In the genomic region with DNA sequence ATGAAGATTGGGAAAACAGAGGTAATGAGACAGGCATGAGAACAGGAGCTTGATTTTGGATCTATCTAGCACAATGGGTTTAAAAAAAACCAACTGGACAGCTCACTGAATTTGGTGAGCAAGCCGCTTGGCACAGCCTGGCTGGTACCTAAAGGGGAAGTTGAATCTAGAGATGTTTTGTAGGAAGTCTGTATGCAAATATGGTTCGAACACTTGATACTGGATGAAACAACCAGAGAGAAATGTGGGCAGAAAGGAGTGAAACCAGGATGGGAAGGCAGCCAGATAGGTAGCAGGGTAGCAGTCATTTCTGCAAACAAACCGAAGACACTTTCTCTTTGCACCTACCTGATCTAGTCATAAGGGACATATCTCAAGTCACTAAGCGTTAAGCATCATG, we compare ENCODE assay signal across 19 mouse cellular contexts. TPM values are rescaled to one million over a fixed set of nuclear protein-coding genes. Genes with fewer than 3 reads are reported as not detected.
A peak's percentile ranks its signal among the peaks of the same experiment; 100 is the strongest.
DNase-seq lines count a peak whose midpoint lies in the region; TF ChIP-seq lines count a peak whose summit lies in the region.
"Had no signal": no experiment of that assay in that cellular context is flagged by ENCODE, and none has a peak within 500 bp of the region (broad histone marks: within the 10 kb centered on the region; RNA-seq: fewer than 3 reads in every experiment).

No protein-coding gene starts in this region.

- DNase-seq in spleen, postnatal 36 days (ENCODE audit: low spot score in 2 of 2): peak; percentile 46 to 57
- DNase-seq in spleen, adult 18-20 months: no peak
- peak; percentile 48 for DNase-seq in MEL (ENCODE audit: low read depth, low spot score)
- no peak for DNase-seq in urinary bladder, adult 2 months (ENCODE audit: low spot score)
- no peak for DNase-seq in heart, postnatal 14 days
- no peak for DNase-seq in spleen, postnatal 10 days (ENCODE audit: low spot score in 2 of 2)
- DNase-seq: adrenal gland, adult 2 months; adrenal gland, postnatal 36 days; cerebellum, adult 11 months; cerebellum, adult 8-10 months; cerebellum, postnatal 14 days; gastrocnemius, postnatal 10 days; heart, adult 2 months; heart, postnatal 36 days had no signal

- no peak overlapping the region for H3K9ac ChIP-seq in MEL (ENCODE audit: control insufficient read depth, low read depth, low read length, poor library complexity, severe bottlenecking)
- H3K9ac ChIP-seq: embryonic facial prominence, embryonic 13.5 days; forebrain, embryonic 12.5 days; heart, embryonic 12.5 days; hindbrain, embryonic 15.5 days had no signal

- TF ChIP-seq CTCF in MEL (IDR thresholded peaks at IDR 0.05 in 2 of 3, conservative IDR thresholded peaks at IDR 0.05 in 1 of 3; ENCODE audit: control insufficient read depth in 1 of 3, insufficient read depth in 1 of 3, low read depth in 2 of 3, low read length in 3 of 3, poor library complexity in 1 of 3, severe bottlenecking in 1 of 3): no peak

- H3K36me3 ChIP-seq in MEL (ENCODE audit: control insufficient read depth in 1 of 2, insufficient read depth in 2 of 2, low read length in 2 of 2): peaks cover 0 to 9% of the 10 kb centered on the region in 2 experiments; a peak in 2 of 4 replicates
- no peaks in the 10 kb centered on the region for H3K36me3 ChIP-seq in macrophage (ENCODE audit: inconsistent target)
- H3K36me3 ChIP-seq: forebrain, embryonic 12.5 days; hindbrain, embryonic 15.5 days had no signal

- intact Hi-C loops in heart, postnatal 14 days (cut with DNase I): loop anchor here (2.0 kb wide), 2 partner anchors 54 to 82 kb away; no protein-coding TSS in a partner anchor

- H3K79me2 ChIP-seq in MEL (ENCODE audit: control insufficient read depth, insufficient read depth, low read length, poor library complexity) (peaks cover 8% of the 10 kb centered on the region), macrophage (ENCODE audit: inconsistent target) (peaks cover 11% of the 10 kb centered on the region)

- TF ChIP-seq POLR2A in MEL (IDR thresholded peaks at IDR 0.05; ENCODE audit: control insufficient read depth in 1 of 2, insufficient read depth in 1 of 2, low read depth in 1 of 2, low read length in 2 of 2, poor library complexity in 1 of 2): no peak

- no peaks in the 10 kb centered on the region for H3K9me3 ChIP-seq in MEL (replicated peaks; ENCODE audit: insufficient read depth, low read length)
- H3K9me3 ChIP-seq: forebrain, embryonic 12.5 days; heart, embryonic 12.5 days; hindbrain, embryonic 15.5 days had no signal

- H3K4me3 ChIP-seq in MEL (ENCODE audit: control insufficient read depth in 1 of 2, insufficient read depth in 1 of 2, low read depth in 2 of 2, low read length in 2 of 2) (no peak overlapping the region), macrophage (ENCODE audit: inconsistent target) (no peak overlapping the region)
- H3K4me3 ChIP-seq: embryonic facial prominence, embryonic 13.5 days; forebrain, embryonic 12.5 days; heart, adult 2 months; heart, embryonic 12.5 days; hindbrain, embryonic 15.5 days had no signal

- 32% methylated on average over 4 of the region's 4 CpGs for WGBS in macrophage (ENCODE audit: missing documents)

- H3K27ac ChIP-seq in MEL (ENCODE audit: control insufficient read depth, low read depth, low read length) (no peak overlapping the region), macrophage (0 out of 2 replicates have a peak overlapping the region, but pooled peaks have one; percentile 5)
- H3K27ac ChIP-seq: embryonic facial prominence, embryonic 13.5 days; forebrain, embryonic 12.5 days; heart, adult 2 months; hindbrain, embryonic 15.5 days had no signal

- no peak for TF ChIP-seq RAD21 in MEL (IDR thresholded peaks at IDR 0.05; ENCODE audit: low read depth, low read length)

- H3K27me3 ChIP-seq in MEL (ENCODE audit: control insufficient read depth in 1 of 2, insufficient read depth in 2 of 2, low read length in 2 of 2): no peaks in the 10 kb centered on the region
- H3K27me3 ChIP-seq: embryonic facial prominence, embryonic 13.5 days; forebrain, embryonic 12.5 days; heart, embryonic 12.5 days; hindbrain, embryonic 15.5 days had no signal

- TF ChIP-seq EP300 in MEL (IDR thresholded peaks at IDR 0.05; ENCODE audit: low read depth in 1 of 2, low read length in 2 of 2): no peak

- H3K4me1 ChIP-seq in MEL (ENCODE audit: control insufficient read depth in 1 of 2, insufficient read depth in 2 of 2, low read length in 2 of 2): peaks cover 4 to 13% of the 10 kb centered on the region in 2 experiments; a peak in 3 of 4 replicates

TF ChIP-seq in MEL, 35 proteins besides CTCF, POLR2A, EP300 and RAD21:
- TF ChIP-seq RCOR1 (IDR thresholded peaks at IDR 0.05; ENCODE audit: low read depth, low read length) (no peak), NRF1 (IDR thresholded peaks at IDR 0.05; ENCODE audit: insufficient read depth, low read depth, low read length, poor library complexity, severe bottlenecking) (no peak), BHLHE40 (IDR thresholded peaks at IDR 0.05; ENCODE audit: borderline replicate concordance, low read depth, low read length) (no peak), TBP (IDR thresholded peaks at IDR 0.05; ENCODE audit: low read depth, low read length) (no peak), KAT2A (conservative IDR thresholded peaks at IDR 0.05; ENCODE audit: low read depth, low read length) (no peak), E2F4 (IDR thresholded peaks at IDR 0.05; ENCODE audit: borderline replicate concordance, low read depth, low read length) (no peak), CHD2 (IDR thresholded peaks at IDR 0.05; ENCODE audit: low read length) (no peak), ZNF384 (IDR thresholded peaks at IDR 0.05; ENCODE audit: low read depth, low read length) (no peak), SMC3 (IDR thresholded peaks at IDR 0.05; ENCODE audit: low read depth, low read length) (no peak), GATA1 (IDR thresholded peaks at IDR 0.05; ENCODE audit: low read depth, low read length) (no peak), MYC (IDR thresholded peaks at IDR 0.05; ENCODE audit: low read depth, low read length) (no peak), ETS1 (IDR thresholded peaks at IDR 0.05; ENCODE audit: low read depth, low read length) (no peak), TAL1 (IDR thresholded peaks at IDR 0.05; ENCODE audit: low read length) (no peak), ZMIZ1 (IDR thresholded peaks at IDR 0.05; ENCODE audit: low read depth, low read length) (no peak)

RNA-seq across cellular contexts. Expression of a gene that starts 13.0 kb away (rescaled TPM):
- 30.4 and 37.2 TPM in 2 replicates for total RNA-seq in MEL (2012; rRNA removed)
- polyA plus RNA-seq in MEL (2012; ENCODE audit: insufficient read depth in 1 of 2, insufficient read length in 2 of 2, low read depth in 1 of 2, low replicate concordance in 2 of 2, missing spikeins in 1 of 2) (10 to 100 TPM in 1 of 2 experiments, not detected in 1; 17.1 TPM), macrophage (2018) (39.1 to 68.1 TPM (median 42.7 TPM) in 3 replicates)
- 100 to 1,000 TPM in 19 of 26 experiments, 10 to 100 TPM in 6, 1 to 10 TPM in 1; 2.6 to 175 (median 132) TPM for total RNA-seq in macrophage (2018; cell fraction: chromatin; rRNA removed)
- 100 to 1,000 TPM in 12 of 26 experiments, 10 to 100 TPM in 14; 12.4 to 139 (median 98.3) TPM for total RNA-seq in macrophage (2018; cell fraction: cytosol; rRNA removed)
- 100 to 1,000 TPM in 23 of 26 experiments, 10 to 100 TPM in 3; 17.9 to 251 (median 174) TPM for total RNA-seq in macrophage (2018; cell fraction: nucleus; rRNA removed)
- 33.4 and 35.5 TPM in 2 replicates for polyA plus RNA-seq in urinary bladder, adult 2 months (2012; rRNA removed)
- total RNA-seq in heart, postnatal 14 days (2021): 100 to 1,000 TPM; 124 to 140 TPM

Comparison
In these comparisons a context has a peak if more than half of its experiments do, and no peak if none do; other contexts are left out.
1. DNase-seq: peak in spleen, postnatal 36 days (2 of 2) and MEL (single experiment); none in spleen, adult 18-20 months (0 of 2), urinary bladder, adult 2 months (single experiment), heart, postnatal 14 days (0 of 2) and spleen, postnatal 10 days (0 of 2).